ENCODE assay signal across 10 mouse cellular contexts in genomic region chr4:47842128-47842656, GRCm38 (mm10).
"Had no signal": no experiment of that assay in that cellular context is flagged by ENCODE, and none has a peak within 500 bp of the region (broad histone marks: within the 10 kb centered on the region; RNA-seq: fewer than 3 reads in every experiment).

No protein-coding gene starts in this region.

- DNase-seq: kidney, adult 18-20 months; kidney, postnatal 25 days; liver; liver, embryonic 13.5 days; liver, postnatal 0 days; retina, postnatal 1 day; right cerebral cortex, postnatal 4 days; spleen, adult 18-20 months; thymus, postnatal 36 days had no signal

- ATAC-seq: liver, postnatal 0 days; midbrain, embryonic 15.5 days had no signal
